Mouse (Mus musculus) intestine, embryonic 14.5 days (tissue): ENCODE results near the gene Alx3. TPM values are rescaled to one million over a fixed set of nuclear protein-coding genes. Genes with fewer than 3 reads are reported as not detected.

Experiments used
- ATAC-seq: fragments of 200-750 bp; cut with Nextera tagmentation; replicated peaks from 2 replicates; pipeline ENCODE4 v1.8.0; 2017; ENCODE audit warnings: low read depth, moderate number of reproducible peaks, moderate TSS enrichment, moderate library complexity; ENCODE audit not compliant: low FRiP score, low TSS enrichment
- DNase-seq: peaks from one replicate; pipeline ENCODE4 v3.0.0-alpha.2; 2018; ENCODE audit warnings: low spot score
- H3K27ac ChIP-seq: fragments of 300-500 bp; sonication (generic); 2 replicates; pipeline ENCODE4 v1.5.1; 2014; ENCODE audit warnings: low read depth, mild to moderate bottlenecking, control low read depth
- H3K27me3 ChIP-seq: fragments of 300-500 bp; sonication (generic); replicated peaks from 2 replicates; pipeline ENCODE4 v1.6.1; 2014; ENCODE audit warnings: low read length, control low read depth; ENCODE audit not compliant: control insufficient read depth, insufficient read depth
- H3K36me3 ChIP-seq: fragments of 300-500 bp; sonication (generic); 2 replicates; pipeline ENCODE4 v1.6.1; 2014; ENCODE audit warnings: low read length, control low read depth; ENCODE audit not compliant: control insufficient read depth, insufficient read depth
- H3K4me1 ChIP-seq: fragments of 300-500 bp; sonication (generic); replicated peaks from 2 replicates; pipeline ENCODE4 v1.6.1; 2014; ENCODE audit warnings: low read length, control low read depth, mixed read lengths; ENCODE audit not compliant: control insufficient read depth, insufficient read depth
- H3K4me2 ChIP-seq: fragments of 300-500 bp; sonication (generic); 2 replicates; pipeline ENCODE4 v1.6.1; 2014; ENCODE audit warnings: low read length
- H3K4me3 ChIP-seq: fragments of 300-500 bp; sonication (generic); 2 replicates; pipeline ENCODE4 v1.5.1; 2014; ENCODE audit warnings: low read depth, low read length, control low read depth, mixed read lengths
- H3K9ac ChIP-seq: fragments of 300-500 bp; sonication (generic); 2 replicates; pipeline ENCODE4 v1.6.1; 2014; ENCODE audit warnings: mild to moderate bottlenecking, low read length
- H3K9me3 ChIP-seq: fragments of 300-500 bp; sonication (generic); 2 replicates; pipeline ENCODE4 v1.6.1; 2016; ENCODE audit warnings: low read length, control low read depth; ENCODE audit not compliant: control insufficient read depth
- WGBS: fragments of 180-500 bp; shearing (Covaris S2); extraction: QIAGEN DNeasy Blood & Tissue Kit; methylation state at CpG from one replicate; pipeline ENCODE4 v1.1.7; 2014; 5-methylcytosine and 5-hydroxymethylcytosine counted together
- polyA plus RNA-seq: library from polyadenylated mRNA; unstranded; fragments of >200 nt; fragmentation: Nextera tagmentation; extraction: Ambion mirVana; gene quantifications from 2 replicates; pipeline ENCODE4 v1.2.1, GENCODE M21; 2014

Alx3 gene
- polyA plus RNA-seq, 1 experiment from 2014 or later, result not detected

- H3K27me3 ChIP-seq, result 0 out of 2 replicates have a peak, but pooled peaks cover 4% of the 10 kb centered on the region
- ATAC-seq (no peak), DNase-seq (no peak)
- no peak overlapping the region for H3K4me2 ChIP-seq
- no peak overlapping the region for H3K4me3 ChIP-seq
- H3K36me3 ChIP-seq, result peaks cover 28% of the 10 kb centered on the region
- no peaks in the 10 kb centered on the region for H3K9me3 ChIP-seq
- H3K4me1 ChIP-seq, result no peaks in the 10 kb centered on the region
- 51% methylated on average over 4 of the region's 4 CpGs for WGBS
- H3K27ac ChIP-seq, result no peak overlapping the region
- H3K9ac ChIP-seq, result no peak overlapping the region
Observed at GRCm38 (mm10) chr3:107608808-107609207, 14.0 kb downstream of the Alx3 start.

- 67% methylated on average over 3 of the region's 3 CpGs for WGBS
Observed at GRCm38 (mm10) chr3:107609376-107609775, 14.5 kb downstream of the Alx3 start.

GRCm38 (mm10) chr3:107611394-107611793 is 16.6 kb downstream of the Alx3 start:
- Histone ChIP-seq H3K4me2 (no peak overlapping the region), H3K9ac (no peak overlapping the region), H3K4me3 (no peak overlapping the region), H3K27me3 (no peaks in the 10 kb centered on the region), H3K27ac (no peak overlapping the region), H3K9me3 (no peaks in the 10 kb centered on the region), H3K4me1 (no peaks in the 10 kb centered on the region), H3K36me3 (peaks cover 54% of the 10 kb centered on the region)
- ATAC-seq, result no peak
- DNase-seq, result no peak
- 71% methylated on average over 4 of the region's 4 CpGs for WGBS

More at GRCm38 (mm10) chr3:107609376-107609775, 14.5 kb downstream of the Alx3 start:
- H3K4me3 ChIP-seq, result no peak overlapping the region
- ATAC-seq, result no peak
- no peaks in the 10 kb centered on the region for H3K4me1 ChIP-seq
- H3K4me2 ChIP-seq, result no peak overlapping the region
- no peaks in the 10 kb centered on the region for H3K9me3 ChIP-seq
- H3K36me3 ChIP-seq, result peaks cover 34% of the 10 kb centered on the region
- no peak overlapping the region for H3K27ac ChIP-seq
- no peaks in the 10 kb centered on the region for H3K27me3 ChIP-seq
- no peak overlapping the region for H3K9ac ChIP-seq
- no peak for DNase-seq

GRCm38 (mm10) chr3:107612902-107613525 is 18.2 kb downstream of the Alx3 start:
- peaks cover 70% of the 10 kb centered on the region for H3K36me3 ChIP-seq
- H3K9me3 ChIP-seq, result no peaks in the 10 kb centered on the region
- H3K4me1 ChIP-seq, result no peaks in the 10 kb centered on the region
- no peak overlapping the region for H3K4me2 ChIP-seq
- peak; percentile 84 for DNase-seq
- 0 out of 2 replicates have a peak, but pooled peaks have one; percentile 59 for ATAC-seq
- 92% methylated on average over 11 of the region's 11 CpGs for WGBS
- no peak overlapping the region for H3K4me3 ChIP-seq
- no peaks in the 10 kb centered on the region for H3K27me3 ChIP-seq
- no peak overlapping the region for H3K27ac ChIP-seq
- no peak overlapping the region for H3K9ac ChIP-seq

GRCm38 (mm10) chr3:107617800-107618199 is 23.0 kb downstream of the Alx3 start:
- Histone ChIP-seq H3K36me3 (peaks cover 97% of the 10 kb centered on the region), H3K4me3 (no peak overlapping the region), H3K4me1 (no peaks in the 10 kb centered on the region), H3K27ac (no peak overlapping the region), H3K9me3 (no peaks in the 10 kb centered on the region), H3K27me3 (no peaks in the 10 kb centered on the region), H3K9ac (no peak overlapping the region), H3K4me2 (no peak overlapping the region)
- DNase-seq (no peak), ATAC-seq (no peak)
- 95% methylated on average over 3 of the region's 3 CpGs for WGBS

- Histone ChIP-seq H3K9me3 (no peaks in the 10 kb centered on the region), H3K4me2 (no peak overlapping the region), H3K27me3 (no peaks in the 10 kb centered on the region), H3K4me3 (no peak overlapping the region), H3K4me1 (no peaks in the 10 kb centered on the region), H3K36me3 (peaks cover 97% of the 10 kb centered on the region), H3K9ac (no peak overlapping the region), H3K27ac (no peak overlapping the region)
- 89% methylated on average over 6 of the region's 6 CpGs for WGBS
- no peak for ATAC-seq
- no peak for DNase-seq
Observed at GRCm38 (mm10) chr3:107619911-107620310, 25.1 kb downstream of the Alx3 start.

- DNase-seq (no peak), ATAC-seq (no peak)
- 93% methylated on average over 21 of the region's 21 CpGs for WGBS
- Histone ChIP-seq H3K9ac (no peak overlapping the region), H3K4me3 (no peak overlapping the region), H3K27me3 (no peaks in the 10 kb centered on the region), H3K27ac (no peak overlapping the region), H3K36me3 (peaks cover 97% of the 10 kb centered on the region), H3K4me2 (no peak overlapping the region), H3K4me1 (no peaks in the 10 kb centered on the region), H3K9me3 (no peaks in the 10 kb centered on the region)
Observed at GRCm38 (mm10) chr3:107621286-107622075, 26.6 kb downstream of the Alx3 start.

GRCm38 (mm10) chr3:107622537-107622936 is 27.7 kb downstream of the Alx3 start:
- no peak for DNase-seq
- no peak for ATAC-seq
- H3K4me2 ChIP-seq, result no peak overlapping the region
- no peaks in the 10 kb centered on the region for H3K4me1 ChIP-seq
- 96% methylated on average over 7 of the region's 7 CpGs for WGBS
- H3K27me3 ChIP-seq, result no peaks in the 10 kb centered on the region
- no peaks in the 10 kb centered on the region for H3K9me3 ChIP-seq
- H3K4me3 ChIP-seq, result no peak overlapping the region
- H3K36me3 ChIP-seq, result peaks cover 97% of the 10 kb centered on the region
- no peak overlapping the region for H3K9ac ChIP-seq
- no peak overlapping the region for H3K27ac ChIP-seq
